Mouse (Mus musculus): ENCODE measurements at regions not wholly inside any gene's neighbourhood (a gene's known extent, or its start where the extent isn't known, plus 50 kb on each side); places are given as distances from the start of the nearest gene placed in this dataset.

GRCm38 (mm10) chr9:59198221-59198875 is 93.0 kb upstream of the Adpgk start:
- in situ Hi-C loops (cut with MboI; ENCODE audit: low sequenced_read_pairs in 2 of 2, unreplicated experiment in 2 of 2) = no loop called here
- Histone ChIP-seq H3K4me3 (ENCODE audit: insufficient read depth in 1 of 2, low read depth in 1 of 2, low read length in 2 of 2, poor library complexity in 1 of 2, severe bottlenecking in 1 of 2) (no peak overlapping the region), H3K27ac (ENCODE audit: insufficient read depth, low read depth, low read length, poor library complexity, severe bottlenecking) (no peak overlapping the region), H3K36me3 (ENCODE audit: control insufficient read depth, insufficient read depth, low read length, poor library complexity, severe bottlenecking) (no peaks in the 10 kb centered on the region), H3K9ac (ENCODE audit: insufficient read depth, low read depth, low read length, poor library complexity, severe bottlenecking) (no peak overlapping the region), H3K9me3 (ENCODE audit: control insufficient read depth, insufficient read depth, low read depth, low read length) (no peaks in the 10 kb centered on the region), H3K4me1 (ENCODE audit: control insufficient read depth in 2 of 2, insufficient read depth in 2 of 2, low read length in 2 of 2, poor library complexity in 1 of 2) (no peaks in the 10 kb centered on the region)
- DNase-seq (ENCODE audit: low read depth, low spot score) = no peak
- TF ChIP-seq HCFC1 (IDR thresholded peaks at IDR 0.05; ENCODE audit: borderline replicate concordance, insufficient read depth, low read length) (no peak), ZNF384 (IDR thresholded peaks at IDR 0.05; ENCODE audit: low read depth, low read length) (no peak), MAFK (IDR thresholded peaks at IDR 0.05; ENCODE audit: insufficient read depth, low read depth, low read length) (no peak), ZC3H11A (IDR thresholded peaks at IDR 0.05; ENCODE audit: borderline replicate concordance, low read depth, low read length) (no peak), CHD2 (IDR thresholded peaks at IDR 0.05; ENCODE audit: low read depth, low read length) (no peak)

DNA sequence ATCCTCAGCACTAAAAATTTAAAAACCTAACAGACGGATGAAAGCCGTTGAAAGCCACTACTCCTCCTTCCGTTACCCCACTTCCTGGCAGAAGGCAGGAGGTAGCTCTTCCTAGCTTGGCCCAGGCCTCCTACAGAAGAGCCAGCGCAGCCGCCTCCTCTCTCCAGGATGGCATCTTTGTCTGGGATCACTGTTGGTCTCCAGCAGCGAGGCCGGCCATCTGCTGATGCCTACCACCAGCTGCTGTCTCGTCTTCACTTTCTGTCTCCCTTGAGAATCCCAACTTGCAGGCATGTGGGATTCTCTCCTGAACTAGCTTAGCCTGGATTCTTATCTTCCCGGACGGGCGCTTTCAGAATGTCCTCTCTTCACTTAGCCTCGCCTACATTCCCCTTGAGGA is 93.9 kb upstream of the Adpgk start:
- Histone ChIP-seq H3K9me3 (ENCODE audit: control insufficient read depth, insufficient read depth, low read depth, low read length) (no peaks in the 10 kb centered on the region), H3K4me3 (ENCODE audit: insufficient read depth in 1 of 2, low read depth in 1 of 2, low read length in 2 of 2, poor library complexity in 1 of 2, severe bottlenecking in 1 of 2) (no peak overlapping the region), H3K27ac (ENCODE audit: insufficient read depth, low read depth, low read length, poor library complexity, severe bottlenecking) (no peak overlapping the region), H3K9ac (ENCODE audit: insufficient read depth, low read depth, low read length, poor library complexity, severe bottlenecking) (no peak overlapping the region), H3K4me1 (ENCODE audit: control insufficient read depth in 2 of 2, insufficient read depth in 2 of 2, low read length in 2 of 2, poor library complexity in 1 of 2) (no peaks in the 10 kb centered on the region), H3K36me3 (ENCODE audit: control insufficient read depth, insufficient read depth, low read length, poor library complexity, severe bottlenecking) (no peaks in the 10 kb centered on the region)
- DNase-seq (ENCODE audit: low read depth, low spot score) = no peak
- in situ Hi-C loops (cut with MboI; ENCODE audit: low sequenced_read_pairs in 2 of 2, unreplicated experiment in 2 of 2) = no loop called here
- no peak for TF ChIP-seq ZNF384 (IDR thresholded peaks at IDR 0.05; ENCODE audit: low read depth, low read length)
- no peak for TF ChIP-seq HCFC1 (IDR thresholded peaks at IDR 0.05; ENCODE audit: borderline replicate concordance, insufficient read depth, low read length)
- TF ChIP-seq MAFK (IDR thresholded peaks at IDR 0.05; ENCODE audit: insufficient read depth, low read depth, low read length) = no peak
- TF ChIP-seq CHD2 (IDR thresholded peaks at IDR 0.05; ENCODE audit: low read depth, low read length) = no peak
- TF ChIP-seq ZC3H11A (IDR thresholded peaks at IDR 0.05; ENCODE audit: borderline replicate concordance, low read depth, low read length) = no peak

- no peak for TF ChIP-seq CHD2 (IDR thresholded peaks at IDR 0.05; ENCODE audit: low read depth, low read length)
- no peak for TF ChIP-seq HCFC1 (IDR thresholded peaks at IDR 0.05; ENCODE audit: borderline replicate concordance, insufficient read depth, low read length)
- no peak for TF ChIP-seq ZC3H11A (IDR thresholded peaks at IDR 0.05; ENCODE audit: borderline replicate concordance, low read depth, low read length)
- TF ChIP-seq MAFK (IDR thresholded peaks at IDR 0.05; ENCODE audit: insufficient read depth, low read depth, low read length) = no peak
- no peak for TF ChIP-seq ZNF384 (IDR thresholded peaks at IDR 0.05; ENCODE audit: low read depth, low read length)
- in situ Hi-C loops (cut with MboI; ENCODE audit: low sequenced_read_pairs in 2 of 2, unreplicated experiment in 2 of 2) = no loop called here
- no peak for DNase-seq (ENCODE audit: low read depth, low spot score)
- Histone ChIP-seq H3K27ac (ENCODE audit: insufficient read depth, low read depth, low read length, poor library complexity, severe bottlenecking) (no peak overlapping the region), H3K9me3 (ENCODE audit: control insufficient read depth, insufficient read depth, low read depth, low read length) (no peaks in the 10 kb centered on the region), H3K9ac (ENCODE audit: insufficient read depth, low read depth, low read length, poor library complexity, severe bottlenecking) (no peak overlapping the region), H3K36me3 (ENCODE audit: control insufficient read depth, insufficient read depth, low read length, poor library complexity, severe bottlenecking) (no peaks in the 10 kb centered on the region), H3K4me1 (ENCODE audit: control insufficient read depth in 2 of 2, insufficient read depth in 2 of 2, low read length in 2 of 2, poor library complexity in 1 of 2) (no peaks in the 10 kb centered on the region), H3K4me3 (ENCODE audit: insufficient read depth in 1 of 2, low read depth in 1 of 2, low read length in 2 of 2, poor library complexity in 1 of 2, severe bottlenecking in 1 of 2) (no peak overlapping the region)
Observed at GRCm38 (mm10) chr9:59193971-59194370, 97.4 kb upstream of the Adpgk start.

GRCm38 (mm10) chr9:59189141-59189540 is 102.2 kb upstream of the Adpgk start:
- no peak for DNase-seq (ENCODE audit: low read depth, low spot score)
- H3K4me3 ChIP-seq (ENCODE audit: insufficient read depth in 1 of 2, low read depth in 1 of 2, low read length in 2 of 2, poor library complexity in 1 of 2, severe bottlenecking in 1 of 2) = no peak overlapping the region
- H3K4me1 ChIP-seq (ENCODE audit: control insufficient read depth in 2 of 2, insufficient read depth in 2 of 2, low read length in 2 of 2, poor library complexity in 1 of 2) = no peaks in the 10 kb centered on the region
- in situ Hi-C loops (cut with MboI; ENCODE audit: low sequenced_read_pairs in 2 of 2, unreplicated experiment in 2 of 2) = no loop called here
- H3K27ac ChIP-seq (ENCODE audit: insufficient read depth, low read depth, low read length, poor library complexity, severe bottlenecking) = no peak overlapping the region
- no peaks in the 10 kb centered on the region for H3K9me3 ChIP-seq (ENCODE audit: control insufficient read depth, insufficient read depth, low read depth, low read length)
- H3K9ac ChIP-seq (ENCODE audit: insufficient read depth, low read depth, low read length, poor library complexity, severe bottlenecking) = no peak overlapping the region
- TF ChIP-seq CHD2 (IDR thresholded peaks at IDR 0.05; ENCODE audit: low read depth, low read length) (no peak), HCFC1 (IDR thresholded peaks at IDR 0.05; ENCODE audit: borderline replicate concordance, insufficient read depth, low read length) (no peak), ZNF384 (IDR thresholded peaks at IDR 0.05; ENCODE audit: low read depth, low read length) (no peak), ZC3H11A (IDR thresholded peaks at IDR 0.05; ENCODE audit: borderline replicate concordance, low read depth, low read length) (no peak), MAFK (IDR thresholded peaks at IDR 0.05; ENCODE audit: insufficient read depth, low read depth, low read length) (no peak)
- no peaks in the 10 kb centered on the region for H3K36me3 ChIP-seq (ENCODE audit: control insufficient read depth, insufficient read depth, low read length, poor library complexity, severe bottlenecking)

Data from ES-E14 (cell line).